Mouse (Mus musculus) C2C12 (cell line): ENCODE data around the gene Mark3.

Experiments
- CTCF ChIP-seq: IDR thresholded peaks from one replicate; pipeline ENCODE4 v1.5.1; 2011; ENCODE audit not compliant: control insufficient read depth, insufficient read depth, insufficient read length
- FOSL1 ChIP-seq: IDR thresholded peaks from one replicate; pipeline ENCODE4 v1.8.0; 2011; ENCODE audit warnings: mild to moderate bottlenecking, low read length; ENCODE audit not compliant: poor library complexity, insufficient read depth, severe bottlenecking
- MAX ChIP-seq: IDR thresholded peaks from one replicate; pipeline ENCODE4 v1.6.1; 2011; ENCODE audit warnings: mild to moderate bottlenecking, control low read depth
- MYOD1 ChIP-seq: IDR thresholded peaks from one replicate; pipeline ENCODE4 v1.6.1; 2011; ENCODE audit warnings: low read depth; ENCODE audit not compliant: control insufficient read depth, insufficient read length
- MYOG ChIP-seq: IDR thresholded peaks from one replicate; pipeline ENCODE4 v1.6.1; 2011; ENCODE audit not compliant: control insufficient read depth, insufficient read length; ENCODE audit errors: extremely low read depth
- USF1 ChIP-seq: IDR thresholded peaks from one replicate; pipeline ENCODE4 v1.6.1; 2011; ENCODE audit warnings: low read depth, mild to moderate bottlenecking, control low read depth, moderate library complexity

GRCm38 (mm10) chr12:111687350-111688068 lies 113.2 kb downstream of the Mark3 start:
- no peak for TF ChIP-seq CTCF
- TF ChIP-seq USF1: no peak
- no peak for TF ChIP-seq MAX
- no peak for TF ChIP-seq MYOG
- no peak for TF ChIP-seq MYOD1
- no peak for TF ChIP-seq FOSL1
